Mouse (Mus musculus) heart, embryonic 12.5 days (tissue): ENCODE data around the gene Mefv. TPM values are rescaled to one million over a fixed set of nuclear protein-coding genes. Genes with fewer than 3 reads are reported as not detected.
"Not testable (repeated sequence)": the region's sequence is repeated elsewhere in the genome, so short reads cannot be mapped to it uniquely, and the experiment has no call there.

Experiments
- ATAC-seq: fragments of 200-750 bp; cut with Nextera tagmentation; 2 replicates; pipeline ENCODE4 v1.8.0; 2017; ENCODE audit warnings: moderate TSS enrichment, moderate library complexity; ENCODE audit not compliant: insufficient number of reproducible peaks, low FRiP score
- H3K27ac ChIP-seq: fragments of 300-500 bp; sonication (generic); 2 replicates; pipeline ENCODE4 v1.5.1; 2016; ENCODE audit warnings: mild to moderate bottlenecking, moderate library complexity; ENCODE audit not compliant: poor library complexity, severe bottlenecking
- H3K27me3 ChIP-seq: fragments of 300-500 bp; sonication (generic); replicated peaks from 2 replicates; pipeline ENCODE4 v1.6.1; 2016; ENCODE audit warnings: mild to moderate bottlenecking, moderate library complexity
- H3K36me3 ChIP-seq: fragments of 300-500 bp; sonication (generic); 2 replicates; pipeline ENCODE4 v1.6.1; 2016; ENCODE audit warnings: mild to moderate bottlenecking, moderate library complexity
- H3K4me1 ChIP-seq: fragments of 300-500 bp; sonication (generic); replicated peaks from 2 replicates; pipeline ENCODE4 v1.6.1; 2016; ENCODE audit warnings: mild to moderate bottlenecking
- H3K4me2 ChIP-seq: fragments of 300-500 bp; sonication (generic); 2 replicates; pipeline ENCODE4 v1.6.1; 2016; ENCODE audit warnings: mild to moderate bottlenecking, moderate library complexity
- H3K4me3 ChIP-seq: fragments of 300-500 bp; sonication (generic); 2 replicates; pipeline ENCODE4 v1.5.1; 2016; ENCODE audit warnings: mild to moderate bottlenecking
- H3K9ac ChIP-seq: fragments of 300-500 bp; sonication (generic); 2 replicates; pipeline ENCODE4 v1.6.1; 2016; ENCODE audit warnings: mild to moderate bottlenecking, moderate library complexity
- H3K9me3 ChIP-seq: fragments of 300-500 bp; sonication (generic); replicated peaks from 2 replicates; pipeline ENCODE4 v1.6.1; 2016; ENCODE audit warnings: mild to moderate bottlenecking, moderate library complexity
- WGBS: fragments of 180-500 bp; shearing (Covaris S2); methylation state at CpG from one replicate; pipeline ENCODE4 v1.1.7; 2016; 5-methylcytosine and 5-hydroxymethylcytosine counted together
- polyA plus RNA-seq: library from polyadenylated mRNA; unstranded; fragments of >200 nt; fragmentation: Nextera tagmentation; extraction: Ambion mirVana; gene quantifications from 2 replicates; pipeline ENCODE4 v1.2.1, GENCODE M21; 2016

The Mefv gene
- polyA plus RNA-seq, 1 experiment from 2014 or later = not detected

- no peak for ATAC-seq
- H3K4me3 ChIP-seq = no peak overlapping the region
- WGBS = 70% methylated on average over 6 of the region's 6 CpGs
- H3K27me3 ChIP-seq = no peaks in the 10 kb centered on the region
- H3K27ac ChIP-seq = no peak overlapping the region
- no peaks in the 10 kb centered on the region for H3K9me3 ChIP-seq
- no peaks in the 10 kb centered on the region for H3K4me1 ChIP-seq
- H3K36me3 ChIP-seq = no peaks in the 10 kb centered on the region
- no peak overlapping the region for H3K9ac ChIP-seq
- no peak overlapping the region for H3K4me2 ChIP-seq
Measured at GRCm38 (mm10) chr16:3706680-3707079, 11.2 kb downstream of the Mefv start.

GRCm38 (mm10) chr16:3700893-3701292, 17.0 kb downstream of the Mefv start:
- Histone ChIP-seq H3K9me3 (no peaks in the 10 kb centered on the region), H3K4me3 (no peak overlapping the region), H3K27ac (no peak overlapping the region), H3K36me3 (no peaks in the 10 kb centered on the region), H3K4me1 (no peaks in the 10 kb centered on the region), H3K27me3 (no peaks in the 10 kb centered on the region), H3K9ac (no peak overlapping the region), H3K4me2 (no peak overlapping the region)
- ATAC-seq = no peak
- 55% methylated on average over 1 of the region's 1 CpGs for WGBS

- Histone ChIP-seq H3K27me3 (no peaks in the 10 kb centered on the region), H3K4me3 (no peak overlapping the region), H3K9ac (no peak overlapping the region), H3K36me3 (no peaks in the 10 kb centered on the region), H3K4me2 (no peak overlapping the region), H3K27ac (no peak overlapping the region), H3K9me3 (no peaks in the 10 kb centered on the region), H3K4me1 (no peaks in the 10 kb centered on the region)
- no peak for ATAC-seq
- WGBS = 74% methylated on average over 8 of the region's 8 CpGs
Measured at GRCm38 (mm10) chr16:3699281-3699680, 18.6 kb downstream of the Mefv start.

- not testable (repeated sequence) for H3K27me3 ChIP-seq, H3K4me1 ChIP-seq, H3K27ac ChIP-seq, H3K36me3 ChIP-seq, ATAC-seq, H3K9ac ChIP-seq, H3K9me3 ChIP-seq
- H3K4me2 ChIP-seq = peak overlapping the region; percentile 40
- H3K4me3 ChIP-seq = peak overlapping the region; percentile 8; the same call in 1 of the 2 replicates
- 38% methylated on average over 20 of the region's 20 CpGs for WGBS
Measured at GRCm38 (mm10) chr16:3689608-3690007, 28.3 kb downstream of the Mefv start.

Other genes starting within 250 kb of the Mefv start
- not detected in 2 replicates for gene Olfr161, start 127.1 kb downstream of the Mefv start, polyA plus RNA-seq
- 28.6 and 29.5 TPM in 2 replicates for gene Zfp263, start 26.0 kb upstream of the Mefv start, polyA plus RNA-seq
- not detected in 2 replicates for gene Olfr15, start 112.8 kb upstream of the Mefv start, polyA plus RNA-seq
- gene Zfp174, start 129.2 kb upstream of the Mefv start, polyA plus RNA-seq = 1.3 and 1.4 TPM in 2 replicates
- 36.1 and 41.1 TPM in 2 replicates for gene Naa60, start 154.3 kb upstream of the Mefv start, polyA plus RNA-seq
- gene Zfp597, start 166.5 kb upstream of the Mefv start, polyA plus RNA-seq = 6.5 and 7.8 TPM in 2 replicates
- gene Gm20695, start 166.6 kb upstream of the Mefv start, polyA plus RNA-seq = 1.5 TPM in 1 of 2 replicates, not detected in the other
- 6.5 and 7.9 TPM in 2 replicates for gene 1700037C18Rik, start 190.6 kb upstream of the Mefv start, polyA plus RNA-seq
- 13.5 and 16.6 TPM in 2 replicates for gene Cluap1, start 190.7 kb upstream of the Mefv start, polyA plus RNA-seq